Mouse (Mus musculus): ENCODE measurements around the gene Mdm2.

Mdm2 gene

GRCm38 (mm10) chr10:117696827-117697560 lies 13.6 kb downstream of the Mdm2 start:
- no peak for DNase-seq (ENCODE audit: low read depth)

- no peak for DNase-seq (ENCODE audit: low read depth)
These were observed 14.3 kb downstream of the Mdm2 start for GRCm38 (mm10) chr10:117696021-117696826.

GRCm38 (mm10) chr10:117695605-117696004 lies 15.0 kb downstream of the Mdm2 start:
- no peak for DNase-seq (ENCODE audit: low read depth)

GRCm38 (mm10) chr10:117695027-117695426 lies 15.5 kb downstream of the Mdm2 start:
- DNase-seq (ENCODE audit: low read depth): no peak

- DNase-seq (ENCODE audit: low read depth): no peak
These were observed 16.2 kb downstream of the Mdm2 start for GRCm38 (mm10) chr10:117694255-117694953.

- DNase-seq (ENCODE audit: low read depth): no peak
These were observed 17.6 kb downstream of the Mdm2 start for GRCm38 (mm10) chr10:117692953-117693352.

- no peak for DNase-seq (ENCODE audit: low read depth)
These were observed 18.4 kb downstream of the Mdm2 start for GRCm38 (mm10) chr10:117692173-117692572.

- DNase-seq (ENCODE audit: low read depth): no peak
These were observed 19.1 kb downstream of the Mdm2 start for GRCm38 (mm10) chr10:117691389-117691968.

GRCm38 (mm10) chr10:117690770-117691296 lies 19.7 kb downstream of the Mdm2 start:
- DNase-seq (ENCODE audit: low read depth): no peak

GRCm38 (mm10) chr10:117690101-117690352 lies 20.5 kb downstream of the Mdm2 start:
- no peak for DNase-seq (ENCODE audit: low read depth)

GRCm38 (mm10) chr10:117689297-117690100 lies 21.1 kb downstream of the Mdm2 start:
- DNase-seq (ENCODE audit: low read depth): no peak

GRCm38 (mm10) chr10:117688204-117689151 lies 22.1 kb downstream of the Mdm2 start:
- DNase-seq (ENCODE audit: low read depth): peak; percentile 37

- DNase-seq (ENCODE audit: low read depth): no peak
These were observed 23.0 kb downstream of the Mdm2 start for GRCm38 (mm10) chr10:117687577-117687976.

GRCm38 (mm10) chr10:117687018-117687417 lies 23.5 kb downstream of the Mdm2 start:
- DNase-seq (ENCODE audit: low read depth): no peak

- no peak for DNase-seq (ENCODE audit: low read depth)
These were observed 24.5 kb downstream of the Mdm2 start for GRCm38 (mm10) chr10:117685849-117686591.

- DNase-seq (ENCODE audit: low read depth): no peak
These were observed 25.2 kb downstream of the Mdm2 start for GRCm38 (mm10) chr10:117685171-117685848.

- no peak for DNase-seq (ENCODE audit: low read depth)
These were observed 26.0 kb downstream of the Mdm2 start for GRCm38 (mm10) chr10:117684298-117685170.

- no peak for DNase-seq (ENCODE audit: low read depth)
These were observed 26.9 kb downstream of the Mdm2 start for GRCm38 (mm10) chr10:117683734-117684037.

Measured in naive thymus-derived CD4-positive, alpha-beta T cell, adult 2 months (primary cell).